Mouse (Mus musculus) small intestine, adult 2 months (tissue): Measurements from ENCODE around the gene Ablim1. TPM values are rescaled to one million over a fixed set of nuclear protein-coding genes. Genes with fewer than 3 reads are reported as not detected.
A peak's percentile ranks its signal among the peaks of the same experiment; 100 is the strongest.

Source experiments
- H3K27ac ChIP-seq: fragments of 200-500 bp; 2 replicates; pipeline ENCODE4 v1.5.1; 2012; ENCODE audit warnings: low read depth, low read length, control low read depth, inconsistent platforms; ENCODE audit not compliant: insufficient read depth
- H3K27me3 ChIP-seq: fragments of 200-500 bp; 2 replicates; pipeline ENCODE4 v1.6.1; 2012; ENCODE audit warnings: mild to moderate bottlenecking, moderate library complexity, low read length, inconsistent platforms; ENCODE audit not compliant: control insufficient read depth, insufficient read depth
- H3K36me3 ChIP-seq: fragments of 200-500 bp; 2 replicates; pipeline ENCODE4 v1.6.1; 2012; ENCODE audit warnings: mild to moderate bottlenecking, low read length, control low read depth, inconsistent platforms; ENCODE audit not compliant: control insufficient read depth, insufficient read depth
- H3K4me1 ChIP-seq: fragments of 200-500 bp; 2 replicates; pipeline ENCODE4 v1.6.1; 2012; ENCODE audit warnings: low read length, inconsistent platforms, mixed read lengths; ENCODE audit not compliant: control insufficient read depth, insufficient read depth, insufficient read length
- H3K4me3 ChIP-seq: fragments of 200-500 bp; 2 replicates; pipeline ENCODE4 v1.5.1; 2012; ENCODE audit warnings: low read depth, mild to moderate bottlenecking, control low read depth, inconsistent platforms, low read length, moderate library complexity
- CTCF ChIP-seq: fragments of 200-500 bp; IDR thresholded peaks from 2 replicates; pipeline ENCODE4 v1.5.1; 2012; ENCODE audit warnings: low read depth, mild to moderate bottlenecking, control low read depth, inconsistent platforms, low read length, moderate library complexity, mixed read lengths; ENCODE audit not compliant: insufficient replicate concordance, insufficient read length; ENCODE audit errors: extremely low read depth
- POLR2A ChIP-seq: fragments of 200-500 bp; IDR thresholded peaks from 2 replicates; pipeline ENCODE4 v1.6.1; 2012; ENCODE audit warnings: low read depth, mild to moderate bottlenecking, control low read depth, inconsistent platforms, low read length, moderate library complexity
- WGBS: fragments of 180-500 bp; shearing (Covaris S2); methylation state at CpG from one replicate; pipeline ENCODE4 v1.1.7; 2018; 5-methylcytosine and 5-hydroxymethylcytosine counted together
- polyA plus RNA-seq: library from polyadenylated mRNA; depleted of rRNA; stranded (reverse); fragments of >200 nt; gene quantifications from 2 replicates; pipeline ENCODE4 v1.2.3, GENCODE M21; 2012; rRNA removed

Gene Ablim1
- 25.6 and 47.2 TPM in 2 replicates for polyA plus RNA-seq

DNA sequence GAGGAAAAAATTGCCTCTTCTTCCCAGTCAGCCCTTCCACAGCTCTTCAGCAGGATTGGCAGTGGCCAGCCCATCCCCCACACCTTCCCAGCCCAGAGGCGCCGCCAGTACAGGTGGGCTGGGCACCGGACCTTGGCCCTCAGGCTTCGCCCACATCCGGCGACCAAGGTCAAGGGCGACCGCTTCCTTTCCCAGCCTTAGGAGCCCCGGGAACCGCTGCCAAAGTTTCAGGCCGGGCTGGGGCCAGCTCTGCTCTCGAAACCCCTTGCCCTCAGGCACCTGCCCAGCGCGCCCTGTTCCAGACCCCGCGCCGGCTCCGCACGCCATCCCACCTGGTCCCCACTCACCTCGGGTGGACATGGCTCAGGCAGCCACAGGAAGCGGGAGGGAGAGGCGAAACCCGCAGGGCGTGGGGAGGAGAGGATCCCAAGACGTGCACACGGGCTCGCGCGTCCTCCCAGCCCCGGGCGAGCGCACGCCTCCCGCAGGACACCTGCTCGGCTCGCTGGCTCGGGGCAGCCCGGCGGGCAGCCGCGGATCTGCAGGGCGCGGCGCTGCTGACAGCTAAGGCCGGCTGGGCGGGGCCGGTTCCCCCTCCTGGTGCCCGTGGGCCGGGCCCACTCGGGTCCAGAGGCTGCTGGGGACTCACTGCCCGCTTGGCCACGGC is at the start of gene Ablim1:
Gene Ablim1, minus strand, starts transcription at position 574 of the 667 bp plus-strand sequence.
- peaks cover 10% of the 10 kb centered on the region for H3K4me1 ChIP-seq
- H3K27ac ChIP-seq, result peak within 1 kb of the TSS; percentile 96
- H3K36me3 ChIP-seq, result no peaks in the 10 kb centered on the region
- peak within 1 kb of the TSS; percentile 90 for H3K4me3 ChIP-seq
- no peaks in the 10 kb centered on the region for H3K27me3 ChIP-seq
- TF ChIP-seq POLR2A (0 out of 2 replicates have a peak, but pooled peaks have one; percentile 15), CTCF (0 out of 2 replicates have a peak, but pooled peaks have one; percentile 15)
- WGBS, result 1% methylated on average over 52 of the region's 52 CpGs

GRCm38 (mm10) chr19:57363538-57363937 is 48.8 kb upstream of the Ablim1 start:
- TF ChIP-seq POLR2A (no peak), CTCF (no peak)
- peak overlapping the region; percentile 4; the same call in 1 of the 2 replicates for H3K27ac ChIP-seq
- H3K4me1 ChIP-seq, result peaks cover 37% of the 10 kb centered on the region
- no peak overlapping the region for H3K4me3 ChIP-seq
- WGBS, result 88% methylated on average over 7 of the region's 7 CpGs
- no peaks in the 10 kb centered on the region for H3K27me3 ChIP-seq
- H3K36me3 ChIP-seq, result peaks cover 2% of the 10 kb centered on the region; the same call in 1 of the 2 replicates

DNA sequence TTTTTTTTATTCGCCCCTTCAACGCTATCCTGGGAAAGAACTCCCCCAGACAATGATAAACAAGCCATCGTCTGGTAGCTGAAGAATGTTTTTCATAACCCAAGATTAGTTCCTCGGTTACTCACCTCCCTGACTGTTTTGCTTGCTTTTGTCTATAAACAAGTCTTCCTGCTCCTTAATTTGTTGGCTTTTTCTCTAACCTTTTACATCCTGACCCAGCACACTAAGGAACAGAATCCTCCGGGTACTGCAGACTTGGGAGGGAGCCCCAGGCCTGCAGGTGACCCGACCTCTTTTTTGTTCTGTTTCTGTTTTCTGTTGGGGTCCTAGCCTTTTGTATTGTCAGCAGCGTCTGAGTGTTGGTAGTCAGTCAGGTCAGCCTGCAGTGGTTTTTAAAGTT is 48.4 kb upstream of the Ablim1 start:
- no peak for TF ChIP-seq POLR2A
- TF ChIP-seq CTCF, result no peak
- Histone ChIP-seq H3K4me3 (no peak overlapping the region; the same call in 1 of the 2 replicates), H3K4me1 (peaks cover 35% of the 10 kb centered on the region), H3K27ac (peak overlapping the region; percentile 4; the same call in 1 of the 2 replicates), H3K36me3 (no peaks in the 10 kb centered on the region), H3K27me3 (no peaks in the 10 kb centered on the region)
- 48% methylated on average over 7 of the region's 7 CpGs for WGBS

DNA sequence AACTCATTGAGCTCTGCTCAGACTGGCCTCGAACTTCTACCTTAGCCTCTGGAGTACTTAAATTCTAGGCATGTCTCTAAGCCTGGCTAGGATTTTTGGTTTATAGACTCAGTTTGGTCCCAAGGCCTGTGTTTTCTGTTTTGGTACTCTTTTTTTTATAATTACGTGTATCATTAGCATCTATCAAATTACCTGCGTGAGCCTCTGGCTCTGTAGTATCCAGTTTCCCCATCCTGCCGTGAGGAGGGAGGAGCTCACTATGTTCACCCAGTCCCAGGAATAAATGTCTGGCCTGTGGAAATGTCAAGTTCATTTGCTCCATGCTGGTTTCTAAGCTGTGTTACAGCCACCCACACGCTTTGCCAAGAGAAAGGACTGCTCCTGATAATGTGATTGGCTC is 47.9 kb upstream of the Ablim1 start:
- H3K4me1 ChIP-seq, result peaks cover 33% of the 10 kb centered on the region
- H3K36me3 ChIP-seq, result no peaks in the 10 kb centered on the region
- no peaks in the 10 kb centered on the region for H3K27me3 ChIP-seq
- peak overlapping the region; percentile 5; the same call in 1 of the 2 replicates for H3K4me3 ChIP-seq
- 40% methylated on average over 5 of the region's 5 CpGs for WGBS
- H3K27ac ChIP-seq, result no peak overlapping the region
- no peak for TF ChIP-seq POLR2A
- no peak for TF ChIP-seq CTCF

DNA sequence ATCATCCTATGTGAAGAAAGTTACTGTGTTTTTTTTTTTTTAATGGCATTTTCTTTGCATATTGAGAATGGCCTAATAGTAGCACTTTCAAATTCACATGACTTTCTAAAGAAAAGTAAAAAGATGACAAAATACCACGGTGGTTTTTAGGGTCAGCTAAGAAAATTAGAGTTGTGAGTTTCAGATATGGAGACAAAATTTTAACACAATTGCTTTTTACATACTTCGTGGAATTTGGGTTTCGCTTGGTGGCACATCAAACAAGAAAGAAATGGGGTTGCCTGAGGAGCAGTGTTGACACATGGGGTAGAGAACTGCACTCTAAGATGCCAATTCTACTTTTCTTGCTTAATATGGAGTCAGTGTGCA is 47.2 kb upstream of the Ablim1 start:
- H3K36me3 ChIP-seq, result no peaks in the 10 kb centered on the region
- 23% methylated on average over 3 of the region's 3 CpGs for WGBS
- H3K4me3 ChIP-seq, result peak overlapping the region; percentile 86
- H3K27ac ChIP-seq, result peak overlapping the region; percentile 88; the same call in 1 of the 2 replicates
- H3K4me1 ChIP-seq, result peaks cover 31% of the 10 kb centered on the region
- TF ChIP-seq CTCF (no peak), POLR2A (no peak)
- H3K27me3 ChIP-seq, result no peaks in the 10 kb centered on the region

DNA sequence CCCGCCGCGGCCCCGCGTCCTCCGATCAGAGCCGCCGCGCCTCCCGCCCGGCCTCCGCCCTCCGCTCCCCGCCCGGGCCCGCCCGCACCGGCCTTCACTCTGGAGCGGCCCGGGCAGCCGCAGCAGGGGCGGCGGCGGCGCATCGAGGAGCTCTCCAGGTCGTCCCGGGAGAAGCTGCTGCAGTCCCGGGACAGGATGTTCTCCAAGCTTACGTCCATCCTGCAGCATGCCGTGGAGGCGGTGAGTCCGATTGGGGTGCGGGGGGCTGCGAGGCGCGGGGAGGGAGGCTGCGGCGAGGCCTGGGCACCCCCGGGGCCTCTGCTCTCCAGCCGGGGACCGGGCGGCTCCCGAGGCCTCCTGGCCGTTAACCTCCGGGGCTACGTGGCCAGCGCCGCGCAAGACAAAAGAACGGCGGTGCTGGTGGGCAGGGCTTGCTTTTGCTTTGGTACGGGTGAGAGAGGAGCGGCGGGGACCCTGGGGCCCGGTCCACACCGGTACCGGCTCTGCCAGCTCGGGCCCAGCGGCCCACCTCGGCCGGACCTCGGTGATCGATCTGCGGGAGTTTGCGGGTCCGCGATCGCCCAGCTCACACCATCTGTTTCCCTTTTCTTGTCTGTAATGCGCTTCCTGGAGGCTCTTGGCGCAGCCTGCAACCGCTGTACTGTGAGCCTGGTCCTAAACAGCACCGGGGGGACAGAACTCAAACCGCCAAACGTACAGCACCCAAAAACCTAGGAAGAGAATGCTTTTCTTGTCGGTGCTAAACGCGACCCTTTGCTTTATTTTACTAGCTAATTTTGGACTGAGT is 46.6 kb upstream of the Ablim1 start:
- WGBS, result under 1% methylated on average over 78 of the region's 78 CpGs
- TF ChIP-seq CTCF (no peak), POLR2A (peak; percentile 27)
- H3K27ac ChIP-seq, result peak overlapping the region; percentile 88
- H3K4me1 ChIP-seq, result peaks cover 28% of the 10 kb centered on the region
- H3K27me3 ChIP-seq, result no peaks in the 10 kb centered on the region
- H3K36me3 ChIP-seq, result no peaks in the 10 kb centered on the region
- peak overlapping the region; percentile 86 for H3K4me3 ChIP-seq

- no peaks in the 10 kb centered on the region for H3K27me3 ChIP-seq
- peaks cover 26% of the 10 kb centered on the region for H3K4me1 ChIP-seq
- H3K4me3 ChIP-seq, result peak within 1 kb of the TSS; percentile 86
- peak within 1 kb of the TSS; percentile 89 for H3K27ac ChIP-seq
- TF ChIP-seq POLR2A (peak; percentile 42; the same call in 1 of the 2 replicates), CTCF (peak; percentile 59; the same call in 1 of the 2 replicates)
- H3K36me3 ChIP-seq, result no peaks in the 10 kb centered on the region
- under 1% methylated on average over 61 of the region's 70 CpGs for WGBS
Measured at GRCm38 (mm10) chr19:57360341-57361130, 45.8 kb upstream of the Ablim1 start, which contains the start of gene Fam160b1. Gene Fam160b1 (plus strand): TSS chr19:57360680.
